Mouse (Mus musculus) thymus, adult 2 months (tissue): ENCODE data around the gene Ddx39b. TPM values are rescaled to one million over a fixed set of nuclear protein-coding genes. Genes with fewer than 3 reads are reported as not detected.

Experiments
- DNase-seq: peaks from one replicate; pipeline ENCODE4 v3.0.0; 2021
- H3K27ac ChIP-seq: fragments of 200-500 bp; 2 replicates; pipeline ENCODE4 v1.5.1; 2012; ENCODE audit warnings: low read length, control low read depth; ENCODE audit not compliant: control insufficient read depth, insufficient read depth
- H3K27me3 ChIP-seq: fragments of 200-500 bp; 2 replicates; pipeline ENCODE4 v1.6.1; 2012; ENCODE audit warnings: mild to moderate bottlenecking, low read length, moderate library complexity, mixed read lengths; ENCODE audit not compliant: control insufficient read depth, insufficient read depth
- H3K36me3 ChIP-seq: fragments of 200-500 bp; 2 replicates; pipeline ENCODE4 v1.6.1; 2012; ENCODE audit warnings: mild to moderate bottlenecking, low read length, moderate library complexity; ENCODE audit not compliant: control insufficient read depth, insufficient read depth
- H3K4me1 ChIP-seq: fragments of 200-500 bp; replicated peaks from 2 replicates; pipeline ENCODE4 v1.6.1; 2012; ENCODE audit warnings: low read length; ENCODE audit not compliant: control insufficient read depth, insufficient read depth
- H3K4me3 ChIP-seq: fragments of 200-500 bp; 2 replicates; pipeline ENCODE4 v1.5.1; 2012; ENCODE audit warnings: mild to moderate bottlenecking, low read length, control low read depth, moderate library complexity; ENCODE audit not compliant: control insufficient read depth, insufficient read depth
- CTCF ChIP-seq: fragments of 200-500 bp; IDR thresholded peaks from 2 replicates; pipeline ENCODE4 v1.5.1; 2012; ENCODE audit warnings: mild to moderate bottlenecking, control low read depth, low read length, moderate library complexity, borderline replicate concordance; ENCODE audit not compliant: control insufficient read depth, poor library complexity, insufficient read depth; ENCODE audit errors: extremely low read depth
- POLR2A ChIP-seq: fragments of 200-500 bp; IDR thresholded peaks from 2 replicates; pipeline ENCODE4 v1.6.1; 2012; ENCODE audit warnings: mild to moderate bottlenecking, low read length, control low read depth, moderate library complexity; ENCODE audit not compliant: control insufficient read depth, poor library complexity, insufficient read depth; ENCODE audit errors: extremely low read depth
- WGBS: fragments of 180-500 bp; shearing (Covaris S2); methylation state at CpG from one replicate; pipeline ENCODE4 v1.1.7; 2018; 5-methylcytosine and 5-hydroxymethylcytosine counted together
- polyA plus RNA-seq: library from polyadenylated mRNA; depleted of rRNA; stranded (reverse); fragments of >200 nt; gene quantifications from 2 replicates; pipeline ENCODE4 v1.2.3, GENCODE M21; 2012

The Ddx39b gene
- polyA plus RNA-seq, 1 experiment, result 778 TPM

DNA sequence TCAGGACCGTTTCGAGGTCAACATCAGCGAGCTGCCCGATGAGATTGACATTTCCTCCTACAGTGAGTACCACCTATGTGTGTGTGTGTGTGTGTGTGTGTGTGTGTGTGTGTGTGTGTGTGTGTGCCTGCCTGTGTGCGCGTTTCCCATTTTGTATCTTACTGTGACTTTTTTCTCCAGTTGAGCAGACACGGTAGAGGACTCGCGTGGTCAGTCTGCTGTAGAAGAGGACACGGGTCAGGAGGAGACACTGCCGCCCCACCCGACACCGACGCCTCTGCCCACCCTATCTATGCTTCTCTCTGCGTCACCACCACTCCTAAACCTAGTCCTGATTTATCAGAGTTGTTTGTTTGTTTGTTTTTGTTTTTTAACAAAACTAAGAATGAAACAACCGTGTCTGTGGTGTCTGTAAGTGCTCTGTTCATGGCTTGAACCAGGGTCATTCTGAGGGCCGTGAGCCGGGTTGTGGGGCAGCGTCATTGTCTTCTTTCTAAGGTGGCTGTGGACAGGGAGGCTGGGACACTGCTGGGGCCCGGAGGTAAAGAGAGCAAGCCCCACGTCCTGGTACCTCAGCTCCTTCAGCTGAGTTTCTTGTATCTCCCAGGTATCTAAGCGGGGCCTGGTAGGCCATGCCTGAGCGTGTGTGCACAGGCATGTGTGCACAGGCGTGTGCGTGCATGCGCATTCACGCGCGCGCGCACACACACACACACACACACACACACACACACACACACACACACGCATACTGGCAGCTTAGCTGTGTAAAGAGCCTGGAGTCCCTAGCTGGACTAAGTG lies 11.9 kb downstream of the Ddx39b start:
- WGBS, result 93% methylated on average over 32 of the region's 32 CpGs
- Histone ChIP-seq H3K27ac (no peak overlapping the region), H3K4me3 (no peak overlapping the region), H3K27me3 (no peaks in the 10 kb centered on the region), H3K4me1 (0 out of 2 replicates have a peak, but pooled peaks cover 4% of the 10 kb centered on the region), H3K36me3 (peaks cover 51% of the 10 kb centered on the region)
- TF ChIP-seq POLR2A (no peak), CTCF (no peak)
- no peak for DNase-seq

DNA sequence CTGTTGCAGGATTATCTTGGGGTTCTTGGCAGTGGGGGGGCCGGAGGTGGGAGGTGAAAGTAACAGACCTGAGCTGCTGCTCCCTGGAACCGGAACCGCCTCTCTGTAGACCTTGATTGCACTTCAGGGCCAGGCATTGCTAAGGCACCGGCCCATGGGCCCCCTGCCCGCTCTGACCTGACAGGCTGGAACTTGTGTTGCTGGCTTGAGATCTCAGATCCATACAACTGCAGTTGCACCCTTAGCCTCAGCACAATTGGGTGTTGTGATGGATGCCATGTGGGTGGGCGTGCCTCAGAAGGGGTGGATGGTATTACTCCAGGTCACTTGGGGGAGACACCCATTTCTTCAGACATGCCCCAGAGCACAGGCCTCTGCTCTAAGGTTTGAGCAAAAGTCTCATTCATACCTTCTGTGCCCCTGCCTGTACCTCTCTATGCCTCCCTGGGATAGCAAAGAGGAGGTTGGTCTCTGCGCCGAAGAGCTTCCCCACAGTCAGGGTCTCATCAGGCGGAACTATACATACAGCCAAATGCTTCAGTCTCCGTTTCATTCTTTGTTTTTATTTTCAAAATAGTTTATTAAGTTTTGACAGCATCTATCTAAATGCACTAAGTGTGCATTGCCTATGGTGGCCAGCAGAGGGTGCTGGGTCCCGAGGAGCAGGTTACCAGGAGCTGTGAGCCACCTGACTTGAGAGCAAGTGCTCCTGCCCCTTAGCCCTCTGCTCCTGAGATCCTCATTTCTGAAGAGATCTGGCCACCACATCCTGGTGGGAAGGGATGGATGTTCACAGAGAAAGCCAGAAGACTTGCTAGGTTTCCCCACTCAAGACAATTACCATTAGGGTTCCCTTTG lies 12.9 kb downstream of the Ddx39b start:
- DNase-seq, result peak; percentile 82
- Histone ChIP-seq H3K27ac (no peak overlapping the region), H3K36me3 (peaks cover 41% of the 10 kb centered on the region), H3K4me1 (peaks cover 9% of the 10 kb centered on the region; the same call in 1 of the 2 replicates), H3K4me3 (no peak overlapping the region), H3K27me3 (no peaks in the 10 kb centered on the region)
- TF ChIP-seq CTCF (peak; percentile 77; the same call in 1 of the 2 replicates), POLR2A (no peak)
- WGBS, result 69% methylated on average over 11 of the region's 11 CpGs

DNA sequence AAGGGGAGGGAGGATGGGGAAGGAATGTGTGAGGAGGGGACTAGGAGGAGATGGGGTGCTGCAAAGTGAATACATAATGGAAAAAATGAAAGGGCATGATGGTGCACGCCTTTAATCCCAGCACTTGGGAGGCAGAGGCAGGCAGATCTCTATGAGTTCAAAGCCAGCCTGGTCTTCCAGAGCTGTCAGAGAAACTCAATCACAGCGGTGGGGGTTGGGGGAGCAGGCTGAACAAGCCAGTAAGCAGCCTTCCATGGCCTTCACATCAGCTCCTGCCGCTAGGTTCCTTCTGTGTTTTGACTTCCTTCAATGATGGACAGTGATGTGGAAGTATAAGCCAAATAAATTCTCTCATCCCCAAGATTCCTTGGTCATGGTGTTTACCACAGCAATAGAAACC lies 13.8 kb downstream of the Ddx39b start:
- H3K27ac ChIP-seq, result no peak overlapping the region
- TF ChIP-seq CTCF (no peak), POLR2A (no peak)
- peaks cover 9% of the 10 kb centered on the region; the same call in 1 of the 2 replicates for H3K4me1 ChIP-seq
- H3K4me3 ChIP-seq, result no peak overlapping the region
- peaks cover 33% of the 10 kb centered on the region for H3K36me3 ChIP-seq
- WGBS, result 83% methylated on average over 3 of the region's 3 CpGs
- no peak for DNase-seq
- H3K27me3 ChIP-seq, result no peaks in the 10 kb centered on the region

DNA sequence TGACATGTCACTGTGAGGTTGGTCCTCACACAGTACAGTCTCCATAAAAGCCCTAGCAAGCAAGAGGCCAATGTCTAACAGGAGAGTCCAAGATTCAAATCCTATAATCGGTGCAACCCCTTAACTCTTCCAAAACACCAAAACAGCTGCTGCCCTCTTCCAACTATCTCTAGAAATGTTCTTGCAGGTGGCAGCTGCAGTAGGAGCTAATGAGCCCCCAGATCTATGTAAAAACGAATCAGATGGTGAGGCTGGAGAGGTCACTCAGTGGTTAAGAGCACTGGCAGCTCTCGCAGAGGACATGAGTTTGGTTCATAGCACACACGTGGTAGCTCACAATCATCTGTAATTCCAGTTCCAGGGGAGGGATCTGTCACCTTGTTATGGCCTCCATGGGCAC lies 14.2 kb downstream of the Ddx39b start:
- TF ChIP-seq CTCF (no peak), POLR2A (no peak)
- Histone ChIP-seq H3K27ac (no peak overlapping the region), H3K27me3 (no peaks in the 10 kb centered on the region), H3K4me1 (peaks cover 9% of the 10 kb centered on the region; the same call in 1 of the 2 replicates), H3K4me3 (no peak overlapping the region), H3K36me3 (peaks cover 30% of the 10 kb centered on the region)
- DNase-seq, result no peak
- WGBS, result 94% methylated on average over 4 of the region's 4 CpGs

DNA sequence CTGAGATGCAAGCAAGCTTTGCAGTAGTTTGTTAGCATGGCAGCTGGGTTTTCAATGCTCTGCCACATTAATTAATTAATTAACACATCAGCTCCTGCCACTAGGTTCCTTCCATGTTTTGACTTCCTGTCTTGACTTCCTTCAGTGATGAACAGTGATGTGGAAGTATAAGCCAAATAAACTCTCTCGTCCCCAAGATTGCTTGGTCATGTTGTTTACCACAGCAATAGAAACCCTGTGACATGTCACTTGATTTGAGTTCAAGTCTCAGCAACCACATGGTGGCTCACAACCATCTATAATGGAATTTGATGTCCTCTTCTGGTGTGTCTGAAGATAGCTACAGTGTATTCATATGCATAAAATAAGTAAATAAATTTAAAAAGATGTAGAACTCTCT lies 15.8 kb downstream of the Ddx39b start:
- Histone ChIP-seq H3K4me1 (peaks cover 12% of the 10 kb centered on the region), H3K4me3 (no peak overlapping the region), H3K27me3 (no peaks in the 10 kb centered on the region), H3K36me3 (peaks cover 16% of the 10 kb centered on the region), H3K27ac (no peak overlapping the region)
- TF ChIP-seq POLR2A (no peak), CTCF (no peak)
- WGBS, result 18% methylated on average over 1 of the region's 1 CpGs
- DNase-seq, result no peak

DNA sequence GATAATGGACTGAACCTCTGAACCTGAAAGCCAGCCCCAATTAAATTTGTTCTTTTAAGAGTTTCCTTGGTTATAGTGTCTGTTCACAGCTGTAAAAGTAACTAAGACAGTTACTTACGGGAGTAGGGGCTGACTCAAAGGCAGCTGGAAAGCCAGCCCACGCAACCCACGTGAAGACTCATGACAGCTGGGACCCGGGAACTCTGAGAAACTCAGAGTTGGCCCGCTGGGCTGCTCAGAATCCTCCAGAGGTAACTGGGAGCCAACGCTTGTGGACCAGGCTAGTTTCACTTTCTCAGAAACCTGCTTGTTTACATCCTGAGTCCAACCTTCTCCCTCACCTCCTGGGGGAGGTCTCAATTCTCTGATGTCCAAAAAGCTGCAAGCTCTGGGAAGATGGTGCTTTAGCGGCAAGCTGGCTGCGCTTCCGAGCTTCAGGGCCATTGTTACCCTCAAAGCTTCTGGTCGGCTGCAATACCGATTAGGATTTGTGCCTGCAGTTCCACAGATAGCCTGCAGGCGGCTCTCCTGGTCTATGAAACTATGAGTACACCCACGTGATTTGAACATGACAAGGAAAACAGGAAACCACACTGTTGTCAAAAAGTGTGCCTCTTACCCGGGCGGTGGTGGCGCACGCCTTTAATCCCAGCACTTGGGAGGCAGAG lies 16.4 kb downstream of the Ddx39b start:
- Histone ChIP-seq H3K36me3 (peaks cover 10% of the 10 kb centered on the region), H3K27ac (peak overlapping the region; percentile 74; the same call in 1 of the 2 replicates), H3K4me1 (peaks cover 12% of the 10 kb centered on the region), H3K27me3 (no peaks in the 10 kb centered on the region), H3K4me3 (peak overlapping the region; percentile 64)
- DNase-seq, result peak; percentile 97
- TF ChIP-seq CTCF (peak; percentile 74; the same call in 1 of the 2 replicates), POLR2A (no peak)
- 1% methylated on average over 17 of the region's 17 CpGs for WGBS
